Mouse (Mus musculus): Measurements from ENCODE around the gene Pla2g3.

Pla2g3 gene

GRCm38 (mm10) chr11:3521339-3522224 is 33.5 kb downstream of the Pla2g3 start:
- DNase-seq: no peak

- DNase-seq: no peak
Measured at GRCm38 (mm10) chr11:3522285-3523000, 34.4 kb downstream of the Pla2g3 start.

- DNase-seq: no peak
Measured at GRCm38 (mm10) chr11:3523840-3524582, 35.9 kb downstream of the Pla2g3 start.

GRCm38 (mm10) chr11:3525560-3525959 is 37.5 kb downstream of the Pla2g3 start:
- no peak for DNase-seq

DNA sequence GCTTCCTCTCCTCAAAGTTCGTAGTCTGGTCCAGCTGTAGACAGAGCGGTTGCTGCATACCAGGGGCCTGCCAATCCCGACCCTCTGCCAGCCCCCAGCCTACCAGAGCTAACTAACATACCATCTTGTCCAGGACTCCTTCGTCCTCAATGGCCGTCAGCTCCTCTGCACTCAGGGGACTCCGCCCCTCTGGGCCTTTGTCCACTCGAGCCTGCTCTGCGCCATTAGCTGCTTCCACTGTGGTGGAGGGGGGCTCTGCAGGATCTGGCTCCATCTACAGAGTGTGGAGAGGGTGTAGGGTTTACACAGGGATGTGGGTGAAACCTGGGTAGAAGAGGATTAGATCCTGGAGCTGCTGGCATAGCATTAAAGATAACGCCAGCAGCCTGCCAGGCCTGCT is 38.1 kb downstream of the Pla2g3 start:
- no peak for DNase-seq

GRCm38 (mm10) chr11:3526979-3527738 is 39.1 kb downstream of the Pla2g3 start:
- DNase-seq: no peak

- no peak for DNase-seq
Measured at GRCm38 (mm10) chr11:3527766-3528165, 39.7 kb downstream of the Pla2g3 start.

DNA sequence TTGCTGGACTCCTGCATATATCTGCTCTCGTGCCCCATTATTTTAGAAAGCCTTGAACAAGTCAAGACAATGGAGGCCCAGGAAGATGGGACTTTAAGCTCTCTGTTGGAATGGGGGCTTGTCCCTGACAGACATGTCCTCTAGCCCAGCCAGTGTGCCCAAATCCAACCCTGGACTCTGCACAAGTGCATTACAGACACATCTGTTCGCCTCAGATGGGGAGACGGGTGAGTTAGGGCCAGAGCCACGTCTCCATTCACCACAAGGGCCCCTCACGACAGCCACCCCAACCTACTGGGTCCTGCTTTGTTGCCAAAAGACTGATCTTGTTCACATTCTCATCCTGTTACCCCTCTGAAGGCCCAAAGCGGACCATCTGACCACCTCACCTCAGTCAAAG is 40.1 kb downstream of the Pla2g3 start:
- no peak for DNase-seq

- DNase-seq: no peak
Measured at GRCm38 (mm10) chr11:3529476-3530252, 41.6 kb downstream of the Pla2g3 start.

GRCm38 (mm10) chr11:3530731-3531130 is 42.6 kb downstream of the Pla2g3 start:
- DNase-seq: no peak

DNA sequence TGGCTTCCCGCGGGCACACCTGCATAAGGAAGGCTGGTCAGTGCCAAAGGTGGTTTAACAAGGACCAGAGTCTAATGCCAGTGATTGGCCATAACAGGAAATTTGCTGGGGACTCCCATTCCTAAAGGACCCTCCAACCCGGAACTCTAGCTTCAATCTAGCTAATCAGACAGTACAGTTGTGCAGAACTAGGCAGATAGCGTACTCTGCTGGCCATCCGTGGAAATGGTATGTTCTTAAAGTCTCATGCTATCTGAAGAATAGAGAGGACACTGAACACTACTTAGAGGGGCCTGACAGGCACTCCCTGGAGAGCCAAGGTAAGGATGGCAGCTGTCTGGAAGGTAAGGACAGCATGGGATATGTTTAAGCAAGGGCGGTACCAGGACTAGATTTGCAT is 43.5 kb downstream of the Pla2g3 start:
- DNase-seq: no peak

DNA sequence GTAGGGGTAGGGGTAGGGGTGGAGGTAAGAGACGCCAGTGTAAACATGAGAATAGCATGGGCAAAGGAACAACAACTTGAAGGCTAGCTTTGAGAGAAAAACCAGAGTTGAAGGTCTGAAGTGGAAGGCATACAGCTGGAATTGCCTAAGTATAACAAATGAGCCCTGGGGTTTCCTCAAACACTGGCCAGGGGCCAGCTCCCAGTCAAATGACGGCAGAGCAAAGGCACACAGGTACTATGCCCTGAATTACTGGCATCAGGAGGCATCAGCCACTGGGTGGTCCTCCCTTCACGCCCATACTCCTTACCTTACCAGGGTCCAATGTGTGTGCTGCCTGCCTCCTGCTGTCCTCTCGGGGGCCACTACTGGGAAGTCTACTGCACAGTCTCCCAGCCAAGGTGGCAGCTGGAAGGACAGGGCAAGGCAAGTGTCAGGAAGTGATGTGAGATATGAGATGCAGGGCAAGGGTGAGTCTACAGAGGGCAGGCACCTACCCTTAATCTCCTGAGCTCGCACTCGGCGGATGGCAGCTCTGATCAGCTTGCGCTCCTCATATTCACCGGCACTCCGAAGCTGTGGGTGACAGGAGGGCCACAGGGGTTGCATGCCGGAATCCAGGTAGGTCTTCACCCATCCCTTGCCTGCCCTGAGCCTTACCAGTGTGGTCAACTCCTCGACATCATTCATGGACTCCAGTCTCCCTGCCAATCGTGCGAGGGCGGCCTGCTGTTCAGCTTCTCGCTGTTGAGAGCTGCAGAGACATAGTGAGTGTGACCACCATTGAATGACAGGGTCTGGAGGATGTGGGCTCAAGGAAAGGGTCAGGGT is 44.2 kb downstream of the Pla2g3 start:
- no peak for DNase-seq

GRCm38 (mm10) chr11:3533406-3533932 is 45.4 kb downstream of the Pla2g3 start:
- DNase-seq: no peak

- no peak for DNase-seq
Measured at GRCm38 (mm10) chr11:3534956-3535355, 46.9 kb downstream of the Pla2g3 start.

DNA sequence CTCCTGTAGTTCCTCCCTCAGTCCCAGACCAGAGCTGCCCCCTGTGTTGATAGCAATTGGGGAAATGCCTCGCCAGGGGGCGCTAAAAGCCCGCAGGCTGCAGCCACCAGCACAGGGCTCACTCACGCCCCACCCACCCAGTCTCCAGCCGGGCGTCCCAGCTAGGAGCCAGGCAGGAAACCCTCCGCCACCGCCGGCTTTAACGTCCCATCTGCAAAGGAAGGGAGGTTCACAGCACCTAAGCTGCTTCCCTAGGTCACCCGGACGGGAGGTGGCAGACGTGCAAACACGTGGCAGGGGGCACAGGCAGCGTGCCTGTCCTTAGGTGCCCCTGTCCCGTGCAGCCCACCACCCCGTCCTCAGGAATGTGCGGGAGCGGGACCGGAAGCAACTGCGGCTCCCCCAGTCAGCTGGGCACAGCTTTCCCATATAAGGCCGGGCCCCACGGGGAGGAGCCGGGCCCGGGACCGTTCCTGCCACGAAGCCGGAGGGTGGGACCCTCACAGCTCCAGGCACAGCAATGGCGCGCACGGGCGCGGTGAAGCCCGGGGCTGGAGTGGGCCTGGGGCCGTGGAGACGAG is 47.4 kb downstream of the Pla2g3 start:
- DNase-seq: peak; percentile 95 to 96

DNA sequence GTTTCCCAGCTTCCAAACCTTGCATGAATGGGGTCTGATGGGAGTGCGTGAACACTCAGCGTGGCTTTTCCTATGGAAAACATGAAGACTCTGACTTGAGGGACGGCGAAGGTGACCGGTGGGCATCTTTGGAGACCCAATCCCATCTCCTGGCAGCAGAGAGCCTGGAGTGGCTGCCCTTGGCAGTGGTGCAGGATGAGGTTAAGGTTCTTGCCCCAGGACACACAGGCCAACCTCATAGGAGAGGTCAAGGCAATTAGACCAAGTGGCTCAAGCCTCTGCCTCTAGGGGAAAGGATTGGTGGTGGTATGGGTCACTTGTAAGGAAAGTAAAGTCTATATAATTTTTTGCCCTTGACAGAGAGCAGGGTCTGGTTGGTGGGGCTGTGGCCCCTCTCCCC is 48.0 kb downstream of the Pla2g3 start:
- DNase-seq: no peak

DNA sequence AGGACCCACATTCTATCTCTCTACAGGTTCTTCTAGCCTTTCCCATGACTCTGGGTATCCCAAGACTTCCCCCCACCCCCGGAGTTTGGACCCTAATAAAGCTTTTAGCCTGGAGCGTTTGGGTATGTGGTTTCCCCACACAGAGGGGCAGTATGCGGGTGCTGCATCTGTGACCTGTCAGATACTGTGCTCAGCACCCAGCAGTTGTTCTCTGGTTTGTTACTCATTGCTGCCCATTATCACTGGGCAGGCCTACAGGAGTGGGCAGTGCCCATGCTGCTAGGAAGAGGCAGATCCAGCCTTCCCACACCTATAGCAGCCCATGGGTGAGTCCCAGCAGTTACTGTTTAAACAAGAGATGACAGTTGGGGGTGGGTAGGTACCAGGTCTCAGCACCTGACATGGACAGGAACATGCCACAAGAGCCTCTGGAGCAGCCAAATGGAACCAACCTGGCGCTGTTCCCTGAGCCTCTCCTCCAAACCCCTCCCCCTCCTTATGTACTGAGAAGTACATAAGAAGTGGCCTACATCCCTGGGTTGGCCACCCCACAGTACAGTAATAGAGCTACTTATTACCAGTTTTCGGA is 48.8 kb downstream of the Pla2g3 start:
- no peak for DNase-seq

DNA sequence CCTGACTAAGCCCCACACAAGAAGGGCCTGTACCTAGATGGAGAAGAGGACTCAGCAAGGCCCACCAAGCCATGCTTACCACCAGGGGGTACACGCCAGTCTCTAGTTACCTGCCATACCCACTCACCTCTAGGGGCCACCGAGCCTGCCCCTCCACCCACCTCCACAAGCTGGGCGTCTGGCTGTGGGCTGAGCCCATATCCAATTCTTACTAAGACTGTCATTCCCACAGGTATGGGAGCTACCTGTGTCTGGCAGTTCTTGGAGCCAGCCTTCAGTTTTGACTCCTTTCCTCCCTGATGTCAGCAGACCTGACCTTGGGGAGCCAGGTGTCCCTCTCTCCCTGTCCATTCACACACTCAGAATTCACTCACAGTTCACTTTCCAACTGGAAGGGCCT is 49.6 kb downstream of the Pla2g3 start:
- DNase-seq: no peak

- no peak for DNase-seq
Measured at GRCm38 (mm10) chr11:3538341-3538740, 50.3 kb downstream of the Pla2g3 start.
